In the genomic region with DNA sequence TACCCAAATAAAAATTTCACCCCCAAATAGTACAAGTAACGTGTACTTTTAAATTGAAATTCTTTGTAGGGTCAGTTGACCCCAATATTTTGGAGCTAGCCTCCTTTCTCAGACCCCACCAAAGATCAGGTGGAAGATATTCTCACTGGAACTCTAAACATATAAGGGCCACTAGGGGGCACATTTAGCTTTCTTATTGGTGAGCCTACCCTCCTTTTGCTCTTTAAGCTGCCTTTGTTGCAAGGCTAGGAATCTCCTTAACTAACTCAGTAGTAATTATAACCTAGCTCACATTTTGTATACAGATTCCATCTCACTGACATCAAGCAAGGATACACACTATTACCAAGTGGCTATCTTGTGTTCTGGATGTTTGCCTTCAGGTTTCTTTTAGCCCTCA, we compare ENCODE assay signal across 8 mouse cellular contexts.
DNase-seq lines count a peak whose midpoint lies in the region; ATAC-seq and TF ChIP-seq lines count a peak whose summit lies in the region.

No protein-coding gene starts in this region.

- H3K9me3 ChIP-seq in ES-Bruce4 (replicated peaks; ENCODE audit: control insufficient read depth, insufficient read depth, low read length, poor library complexity, severe bottlenecking), result no peaks in the 10 kb centered on the region
- H3K9me3 ChIP-seq in limb, embryonic 14.5 days (ENCODE audit: control insufficient read depth, low read length), result no peaks in the 10 kb centered on the region
- H3K9me3 ChIP-seq in stomach, postnatal 0 days (ENCODE audit: control insufficient read depth, low read length), result no peaks in the 10 kb centered on the region

- DNase-seq in heart, postnatal 10 days, result peak; percentile 11 to 47
- no peak for DNase-seq in heart, adult 11 months
- DNase-seq in embryo, embryonic 11 days, result peak; percentile 80
- DNase-seq in limb, embryonic 14.5 days (ENCODE audit: low spot score), result peak; percentile 81
- DNase-seq in stomach, postnatal 0 days (ENCODE audit: low spot score), result no peak
- no peak for DNase-seq in cerebellum, postnatal 25 days

- H3K4me1 ChIP-seq in ES-Bruce4 (ENCODE audit: control insufficient read depth, insufficient read depth, low read length), result no peaks in the 10 kb centered on the region
- no peaks in the 10 kb centered on the region for H3K4me1 ChIP-seq in limb, embryonic 14.5 days (ENCODE audit: control insufficient read depth, insufficient read depth, low read length)
- no peaks in the 10 kb centered on the region for H3K4me1 ChIP-seq in stomach, postnatal 0 days (replicated peaks; ENCODE audit: control insufficient read depth, insufficient read depth)

- H3K4me2 ChIP-seq in limb, embryonic 14.5 days (replicated peaks; ENCODE audit: low read depth, low read length, severe bottlenecking), result no peak overlapping the region
- no peak overlapping the region for H3K4me2 ChIP-seq in stomach, postnatal 0 days (replicated peaks; ENCODE audit: low read depth)

- intact Hi-C loops in heart, postnatal 10 days (cut with DNase I), result loop anchor here (5.0 kb wide), 1 partner anchor 625 kb away; a partner anchor contains a TSS

- no peaks in the 10 kb centered on the region for H3K36me3 ChIP-seq in ES-Bruce4 (ENCODE audit: control insufficient read depth, insufficient read depth, low read length, poor library complexity, severe bottlenecking)
- no peaks in the 10 kb centered on the region for H3K36me3 ChIP-seq in limb, embryonic 14.5 days (ENCODE audit: control insufficient read depth, insufficient read depth, low read length)
- H3K36me3 ChIP-seq in stomach, postnatal 0 days (ENCODE audit: control insufficient read depth, insufficient read depth, low read length), result no peaks in the 10 kb centered on the region

- WGBS in limb, embryonic 14.5 days, result 10% methylated on average over 1 of the region's 1 CpGs
- 31% methylated on average over 1 of the region's 1 CpGs for WGBS in stomach, postnatal 0 days

- TF ChIP-seq EP300 in ES-Bruce4 (IDR thresholded peaks at IDR 0.05; ENCODE audit: insufficient read depth, low read depth, low read length), result no peak
- no peak for TF ChIP-seq EP300 in stomach, postnatal 0 days (optimal IDR thresholded peaks at IDR 0.05)

- H3K27me3 ChIP-seq in ES-Bruce4 (ENCODE audit: control insufficient read depth, insufficient read depth, low read length, poor library complexity, severe bottlenecking), result no peaks in the 10 kb centered on the region
- H3K27me3 ChIP-seq in limb, embryonic 14.5 days (ENCODE audit: control insufficient read depth, insufficient read depth, low read length), result no peaks in the 10 kb centered on the region
- H3K27me3 ChIP-seq in stomach, postnatal 0 days (ENCODE audit: control insufficient read depth, insufficient read depth, low read length), result no peaks in the 10 kb centered on the region

- no peak overlapping the region for H3K9ac ChIP-seq in ES-Bruce4 (ENCODE audit: low read depth, poor library complexity, severe bottlenecking)
- no peak overlapping the region for H3K9ac ChIP-seq in limb, embryonic 14.5 days (ENCODE audit: low read depth, low read length, severe bottlenecking)
- no peak overlapping the region for H3K9ac ChIP-seq in stomach, postnatal 0 days (ENCODE audit: low read length)

- H3K4me3 ChIP-seq in ES-Bruce4 (ENCODE audit: low read depth, low read length), result no peak overlapping the region
- H3K4me3 ChIP-seq in limb, embryonic 14.5 days (replicated peaks; ENCODE audit: low read length), result no peak overlapping the region
- no peak overlapping the region for H3K4me3 ChIP-seq in stomach, postnatal 0 days (ENCODE audit: low read depth, low read length)

- TF ChIP-seq CTCF in ES-Bruce4 (IDR thresholded peaks at IDR 0.05; ENCODE audit: low read depth, low read length), result peak; percentile 11
- peak; percentile 79 for TF ChIP-seq CTCF in stomach, postnatal 0 days (IDR thresholded peaks at IDR 0.05; ENCODE audit: low read depth)

- no peak for TF ChIP-seq POLR2A in ES-Bruce4 (IDR thresholded peaks at IDR 0.05; ENCODE audit: insufficient read depth, low read length)
- no peak for TF ChIP-seq POLR2A in limb, embryonic 14.5 days (IDR thresholded peaks at IDR 0.05; ENCODE audit: borderline replicate concordance, extremely low read depth, insufficient read depth, insufficient read length)

- H3K27ac ChIP-seq in ES-Bruce4 (ENCODE audit: insufficient read depth, low read length), result no peak overlapping the region
- no peak overlapping the region for H3K27ac ChIP-seq in limb, embryonic 14.5 days (replicated peaks; ENCODE audit: low read depth, low read length)
- H3K27ac ChIP-seq in stomach, postnatal 0 days (replicated peaks), result no peak overlapping the region

- ATAC-seq in limb, embryonic 14.5 days (ENCODE audit: low FRiP score, low read depth), result peak; percentile 37; the same call in 1 of the 2 replicates
- ATAC-seq in stomach, postnatal 0 days (ENCODE audit: low FRiP score, low TSS enrichment), result 0 out of 2 replicates have a peak, but pooled peaks have one; percentile 51
- ATAC-seq in erythroid progenitor cell, adult 5-6 weeks (replicated peaks; ENCODE audit: low FRiP score, poor library complexity, severe bottlenecking), result no peak

Comparison
In these comparisons a context has a peak if more than half of its experiments do, and no peak if none do; other contexts are left out.
1. DNase-seq: peak in heart, postnatal 10 days (2 of 2), embryo, embryonic 11 days (single experiment) and limb, embryonic 14.5 days (single experiment); none in heart, adult 11 months (single experiment), stomach, postnatal 0 days (single experiment) and cerebellum, postnatal 25 days (0 of 2).